Mouse (Mus musculus): ENCODE measurements at regions not wholly inside any gene's neighbourhood (a gene's known extent, or its start where the extent isn't known, plus 50 kb on each side); places are given as distances from the start of the nearest gene placed in this dataset.

DNA sequence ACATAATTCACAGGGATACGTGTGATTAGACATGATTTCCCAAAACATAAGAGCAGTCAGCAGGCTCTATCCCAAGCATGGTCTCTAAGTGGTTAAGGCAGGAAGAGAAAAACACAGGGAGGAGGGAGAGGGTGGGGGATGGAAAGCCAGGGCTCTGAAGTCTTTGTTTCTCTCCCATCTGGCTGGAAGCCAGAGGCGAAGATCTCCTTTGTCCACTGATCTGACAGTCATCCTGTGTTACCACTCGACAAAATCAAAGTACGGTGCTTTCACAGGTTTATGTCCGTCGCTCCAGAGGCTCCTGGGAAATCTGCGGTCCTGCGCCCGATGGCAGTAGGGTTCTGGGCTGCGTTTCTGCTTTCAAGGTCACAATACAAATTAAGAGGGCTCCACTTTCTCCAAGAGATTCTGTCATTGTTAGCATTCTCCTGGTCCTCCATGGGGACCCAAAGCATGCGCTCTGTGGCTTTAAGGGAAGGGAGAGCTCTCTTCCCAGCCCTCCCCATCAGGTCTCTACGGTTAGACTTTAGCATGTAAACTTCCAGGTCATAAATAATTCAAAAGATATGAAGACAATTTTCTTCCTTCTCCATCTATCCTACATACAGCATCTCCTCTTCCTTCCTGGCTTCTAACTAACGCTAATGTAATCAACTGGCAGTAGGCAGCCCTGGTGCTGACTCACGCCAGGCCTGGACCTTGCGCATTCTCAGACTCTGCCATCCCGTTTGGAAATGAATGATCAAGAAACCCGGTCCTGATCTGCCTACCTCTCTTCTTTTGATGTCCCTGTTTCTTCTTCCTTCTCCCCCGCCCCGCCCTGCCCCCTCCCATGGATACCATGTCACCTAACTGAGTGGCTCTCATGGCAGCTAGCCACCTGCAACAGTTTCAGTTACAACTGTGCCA, 102.0 kb upstream of the Klf7 start:
- Histone ChIP-seq H3K4me3 (ENCODE audit: insufficient read depth, low read length) (no peak overlapping the region), H3K4me1 (ENCODE audit: control insufficient read depth, insufficient read depth, low read length) (peaks cover 2% of the 10 kb centered on the region; the same call in 1 of the 2 replicates), H3K27ac (ENCODE audit: insufficient read depth, low read length) (no peak overlapping the region)

DNA sequence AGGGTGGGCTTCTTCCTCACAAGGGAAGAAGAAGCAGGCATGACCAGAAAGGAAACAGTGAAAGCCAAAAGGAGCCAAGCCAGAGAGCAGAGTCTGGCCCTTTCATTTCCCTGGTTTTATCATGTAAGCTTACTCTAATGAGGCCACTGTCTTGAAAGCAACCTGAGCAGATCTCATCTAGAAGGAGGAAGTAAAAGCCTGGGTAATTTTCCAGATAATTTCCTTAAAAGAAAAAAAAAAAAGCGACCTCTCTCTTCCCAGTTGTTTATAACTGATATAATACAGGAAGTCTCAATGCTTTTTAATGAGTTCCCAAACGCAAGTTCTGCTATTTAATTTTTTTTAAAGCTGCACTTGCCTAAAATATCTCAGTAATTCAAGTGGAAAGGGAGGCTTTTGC, 100.4 kb upstream of the Klf7 start:
- Histone ChIP-seq H3K27ac (ENCODE audit: insufficient read depth, low read length) (no peak overlapping the region), H3K4me1 (ENCODE audit: control insufficient read depth, insufficient read depth, low read length) (peaks cover 2% of the 10 kb centered on the region; the same call in 1 of the 2 replicates), H3K4me3 (ENCODE audit: insufficient read depth, low read length) (no peak overlapping the region)
- TF ChIP-seq CTCF (IDR thresholded peaks at IDR 0.05; ENCODE audit: extremely low read depth, insufficient read depth, low read length) (no peak), POLR2A (IDR thresholded peaks at IDR 0.05; ENCODE audit: extremely low read depth, insufficient read depth, low read length) (no peak)

More for the DNA sequence above, 102.0 kb upstream of the Klf7 start:
- TF ChIP-seq POLR2A (IDR thresholded peaks at IDR 0.05; ENCODE audit: extremely low read depth, insufficient read depth, low read length) (no peak), CTCF (IDR thresholded peaks at IDR 0.05; ENCODE audit: extremely low read depth, insufficient read depth, low read length) (no peak)

- Histone ChIP-seq H3K4me1 (ENCODE audit: control insufficient read depth, insufficient read depth, low read length) (no peaks in the 10 kb centered on the region; the same call in 1 of the 2 replicates), H3K27ac (ENCODE audit: insufficient read depth, low read length) (no peak overlapping the region), H3K4me3 (ENCODE audit: insufficient read depth, low read length) (no peak overlapping the region)
- TF ChIP-seq POLR2A (IDR thresholded peaks at IDR 0.05; ENCODE audit: extremely low read depth, insufficient read depth, low read length) = no peak
- TF ChIP-seq CTCF (IDR thresholded peaks at IDR 0.05; ENCODE audit: extremely low read depth, insufficient read depth, low read length) = no peak
These were observed 98.4 kb upstream of the Klf7 start for GRCm38 (mm10) chr1:64220486-64220885.

DNA sequence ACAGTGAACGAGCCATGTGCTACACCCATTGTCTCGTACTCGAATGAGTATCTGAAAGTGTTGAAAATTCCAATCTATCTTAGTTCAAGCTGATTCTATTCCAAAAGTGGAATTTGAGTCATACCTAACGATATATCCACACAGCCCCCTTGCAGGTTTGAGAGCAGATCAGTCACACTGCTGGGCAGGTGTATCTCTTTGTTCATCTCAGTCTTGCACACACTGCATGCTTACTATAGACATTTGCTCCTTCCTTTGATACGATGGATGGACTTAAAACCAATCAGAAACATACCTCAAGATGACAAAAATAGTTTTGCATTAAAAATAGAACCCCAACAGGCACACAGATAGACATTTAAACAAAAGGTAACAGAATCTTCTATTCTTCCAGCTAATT, 98.0 kb upstream of the Klf7 start:
- H3K27ac ChIP-seq (ENCODE audit: insufficient read depth, low read length) = no peak overlapping the region
- H3K4me1 ChIP-seq (ENCODE audit: control insufficient read depth, insufficient read depth, low read length) = no peaks in the 10 kb centered on the region; the same call in 1 of the 2 replicates
- no peak overlapping the region for H3K4me3 ChIP-seq (ENCODE audit: insufficient read depth, low read length)
- TF ChIP-seq POLR2A (IDR thresholded peaks at IDR 0.05; ENCODE audit: extremely low read depth, insufficient read depth, low read length) (no peak), CTCF (IDR thresholded peaks at IDR 0.05; ENCODE audit: extremely low read depth, insufficient read depth, low read length) (no peak)

DNA sequence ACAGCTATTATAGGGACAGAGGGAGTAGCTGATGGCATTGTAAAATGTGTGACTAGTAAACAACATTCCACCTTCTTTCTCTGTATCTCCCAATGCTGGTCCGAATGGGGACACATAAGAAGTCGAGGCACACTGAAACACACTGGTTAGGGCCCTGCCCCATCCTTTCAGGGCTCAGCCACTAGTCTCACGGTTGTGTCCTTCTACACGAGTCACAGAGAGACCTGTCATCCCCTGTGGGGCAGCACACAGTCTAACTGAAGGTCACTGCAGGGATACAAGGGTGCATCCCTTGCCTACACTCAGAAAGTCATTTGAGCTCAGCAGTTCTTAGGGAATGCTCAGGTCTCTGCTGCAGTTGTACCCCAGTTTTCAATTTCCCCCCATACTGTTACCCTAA, 93.6 kb upstream of the Klf7 start:
- Histone ChIP-seq H3K27ac (ENCODE audit: insufficient read depth, low read length) (no peak overlapping the region), H3K4me3 (ENCODE audit: insufficient read depth, low read length) (no peak overlapping the region)
- TF ChIP-seq POLR2A (IDR thresholded peaks at IDR 0.05; ENCODE audit: extremely low read depth, insufficient read depth, low read length) = no peak
- no peak for TF ChIP-seq CTCF (IDR thresholded peaks at IDR 0.05; ENCODE audit: extremely low read depth, insufficient read depth, low read length)

GRCm38 (mm10) chr1:64209131-64209530, 87.0 kb upstream of the Klf7 start:
- no peak overlapping the region for H3K4me3 ChIP-seq (ENCODE audit: insufficient read depth, low read length)
- TF ChIP-seq POLR2A (IDR thresholded peaks at IDR 0.05; ENCODE audit: extremely low read depth, insufficient read depth, low read length) = no peak
- no peak for TF ChIP-seq CTCF (IDR thresholded peaks at IDR 0.05; ENCODE audit: extremely low read depth, insufficient read depth, low read length)
- H3K27ac ChIP-seq (ENCODE audit: insufficient read depth, low read length) = no peak overlapping the region
- no peaks in the 10 kb centered on the region for H3K4me1 ChIP-seq (ENCODE audit: control insufficient read depth, insufficient read depth, low read length)

More for the DNA sequence above, 93.6 kb upstream of the Klf7 start:
- no peaks in the 10 kb centered on the region for H3K4me1 ChIP-seq (ENCODE audit: control insufficient read depth, insufficient read depth, low read length)

GRCm38 (mm10) chr1:64200387-64201023, 78.4 kb upstream of the Klf7 start:
- Histone ChIP-seq H3K27ac (ENCODE audit: insufficient read depth, low read length) (no peak overlapping the region), H3K4me1 (ENCODE audit: control insufficient read depth, insufficient read depth, low read length) (peaks cover 5% of the 10 kb centered on the region), H3K4me3 (ENCODE audit: insufficient read depth, low read length) (no peak overlapping the region)
- TF ChIP-seq CTCF (IDR thresholded peaks at IDR 0.05; ENCODE audit: extremely low read depth, insufficient read depth, low read length) = no peak
- no peak for TF ChIP-seq POLR2A (IDR thresholded peaks at IDR 0.05; ENCODE audit: extremely low read depth, insufficient read depth, low read length)

DNA sequence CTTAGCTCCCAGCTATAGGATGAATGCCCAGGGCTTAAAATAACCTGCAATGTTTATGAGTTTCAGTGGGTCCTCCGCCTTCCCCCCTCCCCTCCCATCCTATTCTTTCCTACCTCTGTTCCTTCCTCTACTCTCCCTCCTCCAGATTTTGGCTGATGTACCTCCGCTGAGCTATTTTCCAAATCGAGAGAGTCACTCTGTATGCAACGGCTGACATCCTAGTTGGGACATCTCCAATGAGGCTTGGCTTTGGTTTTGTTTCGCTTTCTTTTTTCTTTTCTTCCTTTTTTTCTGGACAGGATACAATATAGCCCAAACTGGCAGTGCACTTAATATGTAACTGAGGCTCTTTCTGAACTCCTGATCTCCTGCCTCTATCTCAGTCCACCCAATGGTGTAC, 76.7 kb upstream of the Klf7 start:
- Histone ChIP-seq H3K4me3 (ENCODE audit: insufficient read depth, low read length) (no peak overlapping the region), H3K4me1 (ENCODE audit: control insufficient read depth, insufficient read depth, low read length) (peaks cover 6% of the 10 kb centered on the region), H3K27ac (ENCODE audit: insufficient read depth, low read length) (no peak overlapping the region; the same call in 1 of the 2 replicates)
- TF ChIP-seq POLR2A (IDR thresholded peaks at IDR 0.05; ENCODE audit: extremely low read depth, insufficient read depth, low read length) (no peak), CTCF (IDR thresholded peaks at IDR 0.05; ENCODE audit: extremely low read depth, insufficient read depth, low read length) (no peak)

DNA sequence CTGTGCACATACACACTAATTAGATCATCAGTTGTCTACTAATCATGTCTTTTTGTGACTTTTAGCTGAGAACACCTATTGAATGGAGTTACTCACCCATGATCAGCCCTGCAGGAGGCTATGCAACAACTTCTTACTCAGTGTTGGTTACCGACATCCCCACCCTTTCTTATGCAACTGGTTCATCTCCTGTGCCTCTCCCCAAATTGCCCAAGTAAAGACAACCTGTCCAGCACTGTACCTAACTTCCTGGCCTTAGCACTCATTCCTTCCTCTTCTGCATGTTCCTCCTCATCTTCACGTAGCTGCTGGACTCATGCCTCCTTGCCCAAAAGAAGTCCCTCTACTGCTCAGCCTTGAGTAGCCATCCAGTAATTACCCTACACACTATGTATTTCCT, 76.2 kb upstream of the Klf7 start:
- TF ChIP-seq POLR2A (IDR thresholded peaks at IDR 0.05; ENCODE audit: extremely low read depth, insufficient read depth, low read length) (no peak), CTCF (IDR thresholded peaks at IDR 0.05; ENCODE audit: extremely low read depth, insufficient read depth, low read length) (no peak)
- Histone ChIP-seq H3K4me1 (ENCODE audit: control insufficient read depth, insufficient read depth, low read length) (peaks cover 6% of the 10 kb centered on the region), H3K4me3 (ENCODE audit: insufficient read depth, low read length) (no peak overlapping the region), H3K27ac (ENCODE audit: insufficient read depth, low read length) (peak overlapping the region; percentile 54; the same call in 1 of the 2 replicates)
